Mouse (Mus musculus): Measurements from ENCODE around the gene Max. TPM values are rescaled to one million over a fixed set of nuclear protein-coding genes. Genes with fewer than 3 reads are reported as not detected.

Max gene
- polyA plus RNA-seq, 1 experiment: 98.7 TPM

DNA sequence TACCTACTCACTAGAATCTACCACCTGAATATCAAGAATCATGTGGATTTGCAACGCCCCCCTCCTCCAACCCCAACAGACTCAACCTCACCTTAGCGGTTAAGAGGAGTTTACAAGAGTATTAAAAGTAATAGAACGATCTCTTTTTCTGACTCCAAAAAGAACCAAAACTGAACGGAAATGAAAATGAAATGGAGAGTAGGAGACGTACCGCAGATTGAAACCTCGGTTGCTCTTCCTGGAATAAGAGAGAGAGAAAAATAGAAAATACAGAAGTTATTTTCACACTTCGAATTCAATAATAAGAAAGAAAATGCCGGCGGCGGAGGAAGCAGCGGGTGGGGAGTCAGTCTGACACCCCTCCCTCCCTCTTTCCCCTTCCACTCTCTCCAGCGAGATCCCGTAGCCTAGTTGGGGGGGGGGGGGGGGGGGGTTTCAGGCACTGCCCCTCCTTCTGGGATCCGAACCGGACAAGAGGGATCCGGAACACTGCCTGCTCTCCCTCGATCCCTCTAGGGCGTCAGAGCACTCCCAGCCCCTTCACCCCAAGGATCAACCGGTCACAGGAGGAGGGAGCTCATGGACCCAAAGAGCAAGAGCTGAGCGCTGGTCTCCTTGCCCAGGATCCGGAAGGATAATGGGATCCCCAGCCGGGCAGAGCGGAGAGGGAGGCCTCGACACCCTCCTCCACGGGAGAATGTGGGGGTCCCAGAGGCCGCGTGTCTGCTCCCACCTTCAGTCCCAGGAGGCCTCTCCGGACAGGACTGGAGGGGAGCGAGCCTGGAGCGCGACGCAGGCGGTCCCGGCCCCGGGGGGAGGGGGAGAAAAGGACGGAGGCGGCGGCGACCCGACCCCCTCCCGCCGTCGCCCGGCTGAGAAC is 709 bp downstream of the Max start:
- no peak for TF ChIP-seq CTCF (IDR thresholded peaks at IDR 0.05; ENCODE audit: borderline replicate concordance, insufficient read depth, low read length)
- Histone ChIP-seq H3K4me3 (ENCODE audit: insufficient read depth, low read length) (peak overlapping the region; percentile 78), H3K4me1 (ENCODE audit: control insufficient read depth, insufficient read depth, low read length) (no peaks in the 10 kb centered on the region), H3K27ac (ENCODE audit: insufficient read depth, low read length) (no peak overlapping the region)

DNA sequence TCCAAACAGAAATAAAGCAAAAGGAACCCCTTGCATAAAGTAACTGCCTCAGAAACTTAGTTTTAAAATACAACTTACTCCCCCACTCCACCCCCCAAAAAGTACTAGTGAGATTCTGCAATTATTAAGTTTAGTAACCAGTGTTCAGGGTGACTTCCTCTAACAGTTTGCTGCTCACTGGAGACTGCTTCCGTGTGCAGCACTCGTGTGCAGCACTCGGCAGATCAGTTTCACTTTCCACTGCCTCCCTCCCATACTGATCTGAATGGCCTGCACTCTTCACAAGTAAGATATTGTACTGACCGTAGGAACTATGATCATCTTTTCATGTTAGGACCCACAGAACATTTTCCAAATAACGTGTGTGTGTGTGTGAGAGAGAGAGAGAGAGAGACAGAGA is 4.3 kb downstream of the Max start:
- Histone ChIP-seq H3K27ac (ENCODE audit: insufficient read depth, low read length) (no peak overlapping the region), H3K4me1 (ENCODE audit: control insufficient read depth, insufficient read depth, low read length) (peaks cover 8% of the 10 kb centered on the region)
- TF ChIP-seq POLR2A (IDR thresholded peaks at IDR 0.05; ENCODE audit: low read depth, low read length) (no peak), CTCF (IDR thresholded peaks at IDR 0.05; ENCODE audit: borderline replicate concordance, insufficient read depth, low read length) (no peak)

DNA sequence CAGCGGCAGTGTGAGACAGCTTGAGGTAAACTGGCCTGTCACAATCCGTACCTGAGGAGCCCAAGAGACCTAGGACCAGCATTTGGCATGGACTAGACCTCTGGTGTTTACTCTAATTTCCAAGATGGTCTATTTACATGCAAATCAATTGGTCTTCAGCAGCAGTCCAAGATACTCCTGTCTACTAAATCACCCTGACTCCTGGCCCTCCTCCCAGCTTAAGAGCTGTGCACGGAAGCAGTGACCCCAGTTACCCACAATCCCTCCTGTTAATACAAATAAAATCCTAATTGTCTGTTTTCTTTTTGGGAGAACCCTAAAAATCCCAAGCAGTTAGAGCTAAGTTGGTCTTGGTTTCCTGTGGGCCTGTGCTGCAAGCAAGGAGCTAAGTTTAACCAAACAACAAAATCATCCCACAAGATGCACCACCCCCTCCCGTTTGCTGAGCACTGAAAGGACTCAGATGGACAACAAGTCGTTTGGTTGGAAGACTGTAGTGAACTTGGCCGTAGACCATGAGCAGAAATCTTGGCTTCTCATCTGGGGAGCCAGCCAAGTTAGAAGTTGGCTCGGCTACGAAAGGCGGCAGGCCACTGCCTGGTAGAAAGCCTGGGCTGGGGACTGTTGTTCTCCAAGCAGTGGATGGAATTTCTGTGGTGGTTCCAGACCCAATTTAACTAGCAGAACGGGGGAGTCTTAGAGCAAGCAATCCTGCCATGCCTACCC is 7.1 kb downstream of the Max start:
- H3K4me1 ChIP-seq (ENCODE audit: control insufficient read depth, insufficient read depth, low read length): peaks cover 8% of the 10 kb centered on the region
- TF ChIP-seq POLR2A (IDR thresholded peaks at IDR 0.05; ENCODE audit: low read depth, low read length) (no peak), CTCF (IDR thresholded peaks at IDR 0.05; ENCODE audit: borderline replicate concordance, insufficient read depth, low read length) (no peak)
- peak overlapping the region; percentile 35 for H3K27ac ChIP-seq (ENCODE audit: insufficient read depth, low read length)
- no peak overlapping the region for H3K4me3 ChIP-seq (ENCODE audit: insufficient read depth, low read length)

More for the DNA sequence above, 4.3 kb downstream of the Max start:
- no peak overlapping the region for H3K4me3 ChIP-seq (ENCODE audit: insufficient read depth, low read length)

- H3K27ac ChIP-seq (ENCODE audit: insufficient read depth, low read length): no peak overlapping the region
- peaks cover 8% of the 10 kb centered on the region for H3K4me1 ChIP-seq (ENCODE audit: control insufficient read depth, insufficient read depth, low read length)
- no peak for TF ChIP-seq POLR2A (IDR thresholded peaks at IDR 0.05; ENCODE audit: low read depth, low read length)
- TF ChIP-seq CTCF (IDR thresholded peaks at IDR 0.05; ENCODE audit: borderline replicate concordance, insufficient read depth, low read length): no peak
- H3K4me3 ChIP-seq (ENCODE audit: insufficient read depth, low read length): no peak overlapping the region
Measured at GRCm38 (mm10) chr12:76953750-76954363, 8.1 kb downstream of the Max start.

DNA sequence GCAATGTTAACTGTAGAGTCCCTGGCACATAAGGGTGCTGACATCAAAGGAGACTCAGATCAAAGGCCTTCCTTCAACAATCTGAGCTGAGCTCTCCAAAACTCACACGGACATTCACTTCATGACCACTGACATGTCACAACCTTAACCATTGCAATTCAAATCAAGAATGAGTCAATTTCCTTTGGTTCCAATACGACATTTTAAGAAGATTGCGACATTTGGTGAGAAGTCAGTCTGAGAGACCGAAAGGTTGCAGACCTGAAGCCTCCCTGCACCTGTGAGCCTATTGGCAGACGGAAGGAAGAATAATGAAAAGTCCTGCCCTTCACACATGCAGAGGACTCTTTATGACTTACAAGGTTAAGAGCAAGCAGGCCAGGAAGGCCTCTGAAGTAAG is 11.7 kb downstream of the Max start:
- TF ChIP-seq CTCF (IDR thresholded peaks at IDR 0.05; ENCODE audit: borderline replicate concordance, insufficient read depth, low read length): no peak
- no peak for TF ChIP-seq POLR2A (IDR thresholded peaks at IDR 0.05; ENCODE audit: low read depth, low read length)
- Histone ChIP-seq H3K4me3 (ENCODE audit: insufficient read depth, low read length) (no peak overlapping the region), H3K27ac (ENCODE audit: insufficient read depth, low read length) (no peak overlapping the region), H3K4me1 (ENCODE audit: control insufficient read depth, insufficient read depth, low read length) (peaks cover 4% of the 10 kb centered on the region)

GRCm38 (mm10) chr12:76948781-76949180 is 13.2 kb downstream of the Max start:
- TF ChIP-seq CTCF (IDR thresholded peaks at IDR 0.05; ENCODE audit: borderline replicate concordance, insufficient read depth, low read length) (no peak), POLR2A (IDR thresholded peaks at IDR 0.05; ENCODE audit: low read depth, low read length) (no peak)
- Histone ChIP-seq H3K4me1 (ENCODE audit: control insufficient read depth, insufficient read depth, low read length) (no peaks in the 10 kb centered on the region), H3K4me3 (ENCODE audit: insufficient read depth, low read length) (no peak overlapping the region), H3K27ac (ENCODE audit: insufficient read depth, low read length) (no peak overlapping the region)

- Histone ChIP-seq H3K4me3 (ENCODE audit: insufficient read depth, low read length) (no peak overlapping the region), H3K27ac (ENCODE audit: insufficient read depth, low read length) (no peak overlapping the region), H3K4me1 (ENCODE audit: control insufficient read depth, insufficient read depth, low read length) (no peaks in the 10 kb centered on the region)
- TF ChIP-seq POLR2A (IDR thresholded peaks at IDR 0.05; ENCODE audit: low read depth, low read length) (no peak), CTCF (IDR thresholded peaks at IDR 0.05; ENCODE audit: borderline replicate concordance, insufficient read depth, low read length) (no peak)
Measured at GRCm38 (mm10) chr12:76948185-76948584, 13.8 kb downstream of the Max start.

DNA sequence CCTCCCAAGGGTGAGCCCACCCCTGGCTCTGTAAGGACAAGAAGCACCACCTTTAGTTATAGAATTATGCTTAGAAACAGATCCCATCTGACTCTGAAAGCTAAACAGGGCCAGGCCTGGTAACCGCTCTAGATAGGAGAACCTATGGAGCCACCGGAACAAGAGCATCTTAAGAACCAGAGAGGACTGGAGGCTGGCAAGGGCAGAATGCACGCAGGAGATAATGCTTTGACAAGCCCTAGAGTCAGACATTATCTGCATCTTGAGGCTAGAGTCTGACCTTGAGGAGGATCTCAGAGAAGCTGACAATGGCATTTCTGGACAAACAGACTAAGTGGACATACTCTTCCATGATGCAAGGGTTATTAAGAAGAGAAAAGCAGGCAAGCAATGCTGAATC is 14.5 kb downstream of the Max start:
- Histone ChIP-seq H3K27ac (ENCODE audit: insufficient read depth, low read length) (no peak overlapping the region), H3K4me1 (ENCODE audit: control insufficient read depth, insufficient read depth, low read length) (no peaks in the 10 kb centered on the region), H3K4me3 (ENCODE audit: insufficient read depth, low read length) (no peak overlapping the region)
- TF ChIP-seq CTCF (IDR thresholded peaks at IDR 0.05; ENCODE audit: borderline replicate concordance, insufficient read depth, low read length): no peak

DNA sequence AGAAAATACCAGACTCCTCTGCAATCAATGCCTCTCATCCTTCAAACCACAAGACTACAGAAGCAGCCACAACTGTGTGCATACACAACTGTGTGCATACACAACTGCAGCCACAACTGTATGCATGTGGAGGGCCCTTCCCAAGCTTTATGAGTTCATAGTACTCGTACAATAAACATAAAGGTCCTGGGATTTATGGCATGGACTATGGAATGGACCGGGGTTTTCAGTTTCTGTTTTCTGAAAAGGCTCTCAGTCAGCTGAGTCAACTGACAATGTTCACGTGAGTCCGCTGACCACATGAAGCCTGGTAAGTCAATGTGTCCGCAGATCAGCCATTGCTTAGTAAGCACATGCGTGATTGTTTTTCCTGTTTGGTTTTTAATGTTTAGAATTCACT is 18.5 kb downstream of the Max start:
- no peak overlapping the region for H3K4me3 ChIP-seq (ENCODE audit: insufficient read depth, low read length)
- H3K4me1 ChIP-seq (ENCODE audit: control insufficient read depth, insufficient read depth, low read length): no peaks in the 10 kb centered on the region
- TF ChIP-seq POLR2A (IDR thresholded peaks at IDR 0.05; ENCODE audit: low read depth, low read length): no peak
- no peak for TF ChIP-seq CTCF (IDR thresholded peaks at IDR 0.05; ENCODE audit: borderline replicate concordance, insufficient read depth, low read length)
- H3K27ac ChIP-seq (ENCODE audit: insufficient read depth, low read length): no peak overlapping the region

DNA sequence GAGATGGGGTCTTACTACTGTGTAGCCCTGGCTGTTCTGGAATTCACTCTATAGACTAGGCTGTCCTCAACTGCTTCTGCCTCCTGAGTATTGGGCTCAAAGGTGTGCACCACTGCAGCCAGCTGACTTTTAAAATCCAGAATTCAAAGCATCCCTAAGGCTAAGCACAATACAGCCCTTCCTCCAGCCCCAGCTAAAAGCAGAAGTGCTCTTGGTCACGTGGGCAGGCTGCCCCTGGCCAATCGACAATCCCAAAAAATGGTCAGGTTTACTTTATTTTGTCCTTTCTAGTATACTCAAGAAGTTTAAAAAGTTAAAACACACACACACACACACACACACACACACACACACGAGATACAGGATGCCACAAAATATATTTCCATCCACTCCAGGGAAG is 19.0 kb downstream of the Max start:
- H3K27ac ChIP-seq (ENCODE audit: insufficient read depth, low read length): no peak overlapping the region
- H3K4me1 ChIP-seq (ENCODE audit: control insufficient read depth, insufficient read depth, low read length): no peaks in the 10 kb centered on the region
- TF ChIP-seq CTCF (IDR thresholded peaks at IDR 0.05; ENCODE audit: borderline replicate concordance, insufficient read depth, low read length) (no peak), POLR2A (IDR thresholded peaks at IDR 0.05; ENCODE audit: low read depth, low read length) (no peak)
- H3K4me3 ChIP-seq (ENCODE audit: insufficient read depth, low read length): no peak overlapping the region
